Mouse (Mus musculus): Measurements from ENCODE around the gene Jak3. TPM values are rescaled to one million over a fixed set of nuclear protein-coding genes. Genes with fewer than 3 reads are reported as not detected.

Jak3 gene
- polyA plus RNA-seq, 1 experiment = 15.6 TPM

DNA sequence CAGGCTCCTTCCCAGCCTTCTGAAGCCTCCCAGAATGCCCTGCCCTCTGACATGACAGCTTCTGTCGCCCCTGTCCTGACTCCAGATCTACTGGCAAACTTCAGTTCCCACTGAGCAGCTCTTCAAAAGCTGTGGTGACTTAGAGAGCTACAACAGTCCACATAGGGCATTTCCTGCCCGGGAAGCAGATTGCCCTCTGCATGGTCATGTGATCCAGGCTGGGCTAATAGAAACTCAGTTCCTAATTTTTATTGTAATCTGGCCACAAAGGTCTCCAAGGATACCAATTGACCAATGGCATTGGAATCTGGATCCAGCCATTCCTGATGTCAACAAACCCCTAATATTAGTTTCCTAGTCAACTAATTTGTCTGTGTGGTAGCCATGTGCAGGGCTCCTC lies 44.2 kb upstream of the Jak3 start:
- no peak overlapping the region for H3K27ac ChIP-seq (ENCODE audit: control insufficient read depth, insufficient read depth, low read depth, low read length, poor library complexity)
- TF ChIP-seq POLR2A (IDR thresholded peaks at IDR 0.05; ENCODE audit: borderline replicate concordance, control insufficient read depth, low read depth, low read length) (no peak), CTCF (IDR thresholded peaks at IDR 0.05; ENCODE audit: control insufficient read depth, insufficient read depth, low read length) (no peak)
- WGBS = 7% methylated on average over 2 of the region's 2 CpGs
- H3K4me1 ChIP-seq (ENCODE audit: control insufficient read depth, insufficient read depth, low read length) = peaks cover 1% of the 10 kb centered on the region
- no peak overlapping the region for H3K4me3 ChIP-seq (replicated peaks; ENCODE audit: control insufficient read depth, low read depth, low read length)

DNA sequence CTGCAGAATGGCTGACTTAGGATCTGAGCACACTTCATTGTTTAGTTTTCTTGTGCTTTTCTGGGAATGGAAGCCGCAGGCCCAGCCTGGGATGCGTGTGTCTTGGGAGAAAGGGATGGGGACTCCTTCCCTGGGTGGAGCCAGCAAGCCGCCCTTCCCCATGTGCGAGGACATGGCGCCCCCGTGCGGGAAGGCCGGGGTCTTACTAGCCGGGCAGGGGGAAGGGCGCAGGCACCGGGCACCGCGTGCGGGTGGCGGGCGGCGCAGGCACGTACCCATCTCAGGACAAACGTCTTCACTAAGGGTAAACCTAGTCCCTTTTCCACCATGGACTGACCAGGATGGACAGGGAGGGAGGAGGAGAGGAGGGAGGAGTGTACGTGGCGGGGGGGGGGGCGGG lies 42.9 kb upstream of the Jak3 start:
- TF ChIP-seq CTCF (IDR thresholded peaks at IDR 0.05; ENCODE audit: control insufficient read depth, insufficient read depth, low read length) (peak; percentile 76), POLR2A (IDR thresholded peaks at IDR 0.05; ENCODE audit: borderline replicate concordance, control insufficient read depth, low read depth, low read length) (no peak)
- WGBS = 2% methylated on average over 19 of the region's 22 CpGs
- H3K4me1 ChIP-seq (ENCODE audit: control insufficient read depth, insufficient read depth, low read length) = peaks cover 1% of the 10 kb centered on the region
- no peak overlapping the region for H3K27ac ChIP-seq (ENCODE audit: control insufficient read depth, insufficient read depth, low read depth, low read length, poor library complexity)
- no peak overlapping the region for H3K4me3 ChIP-seq (replicated peaks; ENCODE audit: control insufficient read depth, low read depth, low read length)

DNA sequence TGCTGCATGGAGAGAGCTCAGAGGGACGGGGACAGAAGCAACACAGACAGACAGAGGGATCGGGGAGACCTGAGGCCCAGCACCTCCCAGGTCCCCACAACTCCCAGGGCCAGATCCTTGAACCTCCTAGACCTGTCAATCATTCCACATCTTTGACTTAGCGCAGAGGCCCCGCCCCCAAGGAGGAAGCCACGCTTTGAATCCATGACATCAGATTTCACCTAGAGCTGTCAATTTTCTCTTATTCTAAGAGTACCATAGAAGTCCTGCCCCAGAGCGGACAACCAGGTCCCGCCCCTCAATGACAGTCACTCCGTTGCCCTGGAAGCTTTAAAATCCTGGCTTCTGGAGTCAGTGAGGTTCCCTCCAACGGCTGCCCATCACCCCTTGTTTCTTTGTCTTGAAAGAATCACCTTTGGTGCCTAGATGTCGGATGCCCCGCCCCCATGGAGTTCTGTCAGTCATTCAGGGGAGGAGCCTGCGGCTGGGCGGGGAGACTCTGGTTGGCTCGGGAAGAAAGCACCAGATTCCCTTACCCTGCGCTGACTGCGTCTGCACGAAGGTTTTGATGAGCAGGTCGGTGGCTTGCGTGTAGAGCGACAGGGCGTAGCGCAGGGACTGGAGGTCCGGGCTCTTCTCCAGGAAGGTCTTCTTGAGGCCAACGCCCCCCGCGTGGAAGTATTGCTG lies 42.0 kb upstream of the Jak3 start:
- TF ChIP-seq POLR2A (IDR thresholded peaks at IDR 0.05; ENCODE audit: borderline replicate concordance, control insufficient read depth, low read depth, low read length) (no peak), CTCF (IDR thresholded peaks at IDR 0.05; ENCODE audit: control insufficient read depth, insufficient read depth, low read length) (no peak)
- Histone ChIP-seq H3K4me3 (replicated peaks; ENCODE audit: control insufficient read depth, low read depth, low read length) (no peak overlapping the region), H3K4me1 (ENCODE audit: control insufficient read depth, insufficient read depth, low read length) (peaks cover 1% of the 10 kb centered on the region), H3K27ac (ENCODE audit: control insufficient read depth, insufficient read depth, low read depth, low read length, poor library complexity) (no peak overlapping the region)
- 4% methylated on average over 26 of the region's 26 CpGs for WGBS

DNA sequence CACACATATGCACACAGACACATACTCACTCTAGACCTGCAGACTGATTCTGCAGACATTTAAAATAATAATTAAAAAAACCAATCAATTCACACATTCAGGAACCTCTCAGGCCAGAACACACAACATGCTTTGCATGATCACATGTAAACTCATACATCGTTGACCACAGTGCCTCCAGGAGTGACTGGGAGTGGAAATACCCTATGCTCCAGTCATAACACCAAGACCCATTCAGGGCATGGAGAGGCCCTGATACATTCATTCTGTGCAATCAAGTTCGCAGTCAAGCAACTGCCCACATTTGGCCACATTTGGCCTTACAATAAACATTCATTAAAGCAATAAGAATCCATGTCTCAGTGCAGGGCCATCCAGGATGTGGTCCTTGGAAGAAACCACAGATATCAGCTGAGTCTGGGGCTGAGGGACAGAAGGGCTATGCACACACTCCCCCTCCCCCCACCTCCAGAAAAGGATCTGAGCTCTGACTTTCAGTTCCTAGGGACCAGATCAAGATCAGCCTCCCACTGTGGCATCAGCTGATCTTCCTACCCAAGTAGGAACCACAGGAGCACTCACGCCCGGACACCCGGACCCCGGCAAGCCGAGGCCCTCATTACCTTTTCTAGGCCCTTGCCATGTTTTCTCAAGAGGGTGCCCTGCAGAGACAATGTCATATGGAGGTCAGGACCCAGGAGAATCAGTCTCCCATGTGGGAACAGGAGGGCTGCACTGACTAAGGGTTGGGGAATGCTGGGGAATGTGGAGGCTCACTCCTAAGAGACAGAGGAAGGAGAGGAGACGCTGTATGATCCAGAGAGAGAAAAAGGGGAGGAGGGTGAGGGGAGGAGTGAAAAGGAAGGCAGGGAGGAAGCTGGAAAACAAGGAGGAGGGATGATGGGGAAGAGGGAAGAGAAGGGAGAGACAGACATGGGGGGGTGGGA lies 38.7 kb upstream of the Jak3 start:
- Histone ChIP-seq H3K4me1 (ENCODE audit: control insufficient read depth, insufficient read depth, low read length) (no peaks in the 10 kb centered on the region; the same call in none of the 2 replicates), H3K4me3 (replicated peaks; ENCODE audit: control insufficient read depth, low read depth, low read length) (no peak overlapping the region), H3K27ac (ENCODE audit: control insufficient read depth, insufficient read depth, low read depth, low read length, poor library complexity) (no peak overlapping the region)
- WGBS = 74% methylated on average over 8 of the region's 8 CpGs
- no peak for TF ChIP-seq POLR2A (IDR thresholded peaks at IDR 0.05; ENCODE audit: borderline replicate concordance, control insufficient read depth, low read depth, low read length)
- no peak for TF ChIP-seq CTCF (IDR thresholded peaks at IDR 0.05; ENCODE audit: control insufficient read depth, insufficient read depth, low read length)

DNA sequence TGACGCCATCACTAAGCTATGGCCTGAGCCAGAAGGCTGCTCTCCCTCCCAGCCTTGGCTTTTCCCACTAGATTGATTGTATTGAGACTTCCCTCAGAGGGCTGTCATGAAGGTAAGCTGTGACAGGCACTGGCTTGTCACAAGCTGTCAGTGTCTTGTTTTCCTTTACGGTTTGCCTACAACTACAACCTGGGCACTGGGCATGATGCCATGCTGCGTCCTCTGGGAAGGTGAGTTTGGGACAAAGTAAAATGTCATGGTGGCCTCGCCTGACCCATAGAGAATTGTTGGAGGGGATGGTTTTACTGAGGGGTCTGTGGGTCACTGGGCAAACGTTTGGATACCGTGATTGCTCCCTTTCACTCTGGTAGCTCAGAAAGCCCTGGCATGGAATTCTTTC lies 37.8 kb upstream of the Jak3 start:
- H3K4me3 ChIP-seq (replicated peaks; ENCODE audit: control insufficient read depth, low read depth, low read length) = no peak overlapping the region
- H3K4me1 ChIP-seq (ENCODE audit: control insufficient read depth, insufficient read depth, low read length) = no peaks in the 10 kb centered on the region; the same call in 1 of the 2 replicates
- TF ChIP-seq POLR2A (IDR thresholded peaks at IDR 0.05; ENCODE audit: borderline replicate concordance, control insufficient read depth, low read depth, low read length) (no peak), CTCF (IDR thresholded peaks at IDR 0.05; ENCODE audit: control insufficient read depth, insufficient read depth, low read length) (no peak)
- H3K27ac ChIP-seq (ENCODE audit: control insufficient read depth, insufficient read depth, low read depth, low read length, poor library complexity) = no peak overlapping the region
- 79% methylated on average over 6 of the region's 6 CpGs for WGBS

DNA sequence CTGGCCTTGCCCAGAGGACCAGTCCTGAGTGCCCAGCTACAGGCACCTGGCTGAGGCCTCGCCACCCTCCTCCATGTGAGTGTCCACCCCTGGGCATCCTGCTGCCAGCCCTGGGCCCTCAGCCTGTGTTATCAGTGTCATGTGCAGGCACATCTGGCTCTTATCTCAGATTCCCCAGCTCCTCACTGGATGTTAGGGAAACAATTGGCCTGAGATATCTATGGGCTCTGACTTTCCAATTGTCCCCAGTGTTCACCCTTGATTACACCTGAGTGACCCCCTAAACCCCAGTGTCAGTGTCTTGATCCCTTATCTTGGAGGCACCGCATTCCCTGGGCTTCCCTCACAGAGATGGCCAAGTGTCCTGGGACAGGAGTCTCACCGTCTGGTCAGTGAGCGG lies 36.8 kb upstream of the Jak3 start:
- no peaks in the 10 kb centered on the region; the same call in 1 of the 2 replicates for H3K4me1 ChIP-seq (ENCODE audit: control insufficient read depth, insufficient read depth, low read length)
- H3K4me3 ChIP-seq (replicated peaks; ENCODE audit: control insufficient read depth, low read depth, low read length) = no peak overlapping the region
- WGBS = 72% methylated on average over 4 of the region's 4 CpGs
- no peak overlapping the region for H3K27ac ChIP-seq (ENCODE audit: control insufficient read depth, insufficient read depth, low read depth, low read length, poor library complexity)
- no peak for TF ChIP-seq POLR2A (IDR thresholded peaks at IDR 0.05; ENCODE audit: borderline replicate concordance, control insufficient read depth, low read depth, low read length)
- no peak for TF ChIP-seq CTCF (IDR thresholded peaks at IDR 0.05; ENCODE audit: control insufficient read depth, insufficient read depth, low read length)

DNA sequence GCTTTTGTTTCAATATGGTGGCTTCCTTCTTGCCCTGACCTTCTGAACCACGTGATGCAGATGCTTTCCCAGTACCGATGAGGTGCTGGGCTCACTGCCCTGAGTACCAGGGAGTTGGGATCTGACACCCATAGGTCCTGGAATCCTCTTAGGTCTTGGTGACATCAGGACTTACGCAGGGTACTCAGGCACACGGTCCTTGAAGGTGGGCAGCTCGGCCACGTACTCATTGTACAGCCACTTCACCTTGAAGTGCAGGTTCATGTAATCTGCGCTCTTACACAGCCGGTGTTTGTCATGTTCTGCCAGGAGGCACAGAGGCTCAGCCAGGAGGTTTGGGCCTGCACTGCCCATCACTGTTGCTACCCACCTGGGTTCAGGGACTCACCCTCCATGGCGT lies 30.6 kb upstream of the Jak3 start:
- TF ChIP-seq CTCF (IDR thresholded peaks at IDR 0.05; ENCODE audit: control insufficient read depth, insufficient read depth, low read length) (no peak), POLR2A (IDR thresholded peaks at IDR 0.05; ENCODE audit: borderline replicate concordance, control insufficient read depth, low read depth, low read length) (no peak)
- no peak overlapping the region for H3K4me3 ChIP-seq (replicated peaks; ENCODE audit: control insufficient read depth, low read depth, low read length)
- H3K27ac ChIP-seq (ENCODE audit: control insufficient read depth, insufficient read depth, low read depth, low read length, poor library complexity) = no peak overlapping the region
- WGBS = 76% methylated on average over 9 of the region's 9 CpGs
- no peaks in the 10 kb centered on the region; the same call in 1 of the 2 replicates for H3K4me1 ChIP-seq (ENCODE audit: control insufficient read depth, insufficient read depth, low read length)

DNA sequence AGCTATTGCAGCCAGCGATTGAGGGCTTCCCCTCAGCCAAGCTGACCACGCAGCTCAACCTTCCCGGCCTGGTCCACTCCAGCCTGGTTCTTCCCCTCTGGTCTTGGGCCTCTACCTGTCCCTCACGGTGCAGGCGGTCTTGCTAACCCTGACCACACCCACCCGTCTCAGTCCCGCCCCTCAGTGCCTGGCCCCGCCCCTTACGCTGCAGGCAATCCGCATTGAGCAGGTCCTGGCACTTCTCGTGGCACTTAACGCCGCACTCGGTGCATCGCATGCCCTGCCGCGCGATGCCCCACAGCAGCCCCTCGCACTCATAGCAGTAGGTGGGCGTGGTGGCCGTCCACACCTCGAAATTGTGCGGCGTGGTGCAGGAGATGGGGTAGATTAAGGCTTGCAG lies 21.5 kb upstream of the Jak3 start:
- no peak overlapping the region for H3K27ac ChIP-seq (ENCODE audit: control insufficient read depth, insufficient read depth, low read depth, low read length, poor library complexity)
- WGBS = 3% methylated on average over 24 of the region's 24 CpGs
- TF ChIP-seq CTCF (IDR thresholded peaks at IDR 0.05; ENCODE audit: control insufficient read depth, insufficient read depth, low read length) (no peak), POLR2A (IDR thresholded peaks at IDR 0.05; ENCODE audit: borderline replicate concordance, control insufficient read depth, low read depth, low read length) (no peak)
- H3K4me1 ChIP-seq (ENCODE audit: control insufficient read depth, insufficient read depth, low read length) = no peaks in the 10 kb centered on the region
- no peak overlapping the region for H3K4me3 ChIP-seq (replicated peaks; ENCODE audit: control insufficient read depth, low read depth, low read length)

Measured in bone marrow, adult 2 months (tissue).